8 mouse cellular contexts compared by ENCODE assay signal in the genomic region with DNA sequence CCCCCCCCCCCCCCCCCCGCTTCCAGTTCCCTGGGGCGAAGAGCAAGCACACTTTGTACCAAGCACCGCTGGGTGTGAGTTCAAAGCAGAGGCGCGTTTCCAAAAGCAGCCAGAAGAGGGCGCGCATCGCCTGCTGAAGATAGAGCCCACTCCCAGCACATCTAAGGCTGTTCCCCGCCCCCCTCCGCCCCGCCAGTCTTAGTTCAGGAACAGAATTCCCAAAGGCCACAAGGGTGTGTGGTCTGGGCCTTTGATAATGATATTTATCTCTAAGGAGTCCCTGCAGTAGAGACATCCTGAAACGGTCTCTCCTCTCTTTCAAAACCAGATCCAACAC. TPM values are rescaled to one million over a fixed set of nuclear protein-coding genes. Genes with fewer than 3 reads are reported as not detected.
DNase-seq lines count a peak whose midpoint lies in the region; ATAC-seq and TF ChIP-seq lines count a peak whose summit lies in the region.

No protein-coding gene starts in this region.

- DNase-seq in ES-E14 (ENCODE audit: low read depth, low spot score), result peak; percentile 89
- peak; percentile 42 for DNase-seq in cerebellum, adult 11-12 months
- DNase-seq in heart, postnatal 14 days, result peak; percentile 93 to 95
- peak; percentile 92 for DNase-seq in layer of hippocampus, adult 11-12 months (ENCODE audit: low spot score)
- DNase-seq in ovary, adult 18-20 months (ENCODE audit: low spot score), result peak; percentile 78
- peak; percentile 67 for DNase-seq in thymus, postnatal 14 days

- H3K4me3 ChIP-seq in ES-E14 (ENCODE audit: insufficient read depth in 1 of 2, low read depth in 1 of 2, low read length in 2 of 2, poor library complexity in 1 of 2, severe bottlenecking in 1 of 2), result no peak overlapping the region
- H3K4me3 ChIP-seq in forebrain, embryonic 16.5 days (replicated peaks; ENCODE audit: low read length), result peak overlapping the region; percentile 41
- no peak overlapping the region for H3K4me3 ChIP-seq in liver, embryonic 15.5 days (replicated peaks)

- no peaks in the 10 kb centered on the region for H3K36me3 ChIP-seq in ES-E14 (ENCODE audit: control insufficient read depth, insufficient read depth, low read length, poor library complexity, severe bottlenecking)
- H3K36me3 ChIP-seq in forebrain, embryonic 16.5 days (ENCODE audit: control insufficient read depth, insufficient read depth), result no peaks in the 10 kb centered on the region
- no peaks in the 10 kb centered on the region for H3K36me3 ChIP-seq in liver, embryonic 15.5 days (replicated peaks)

- H3K27ac ChIP-seq in ES-E14 (ENCODE audit: insufficient read depth, low read depth, low read length, poor library complexity, severe bottlenecking), result no peak overlapping the region
- no peak overlapping the region for H3K27ac ChIP-seq in forebrain, embryonic 16.5 days (ENCODE audit: low read length)
- H3K27ac ChIP-seq in liver, embryonic 15.5 days (replicated peaks), result no peak overlapping the region

- intact Hi-C loops in heart, postnatal 14 days (cut with DNase I), result loop anchor here (1.0 to 5.0 kb wide), 5 partner anchors 85 to 940 kb away; a partner anchor contains a TSS

- H3K4me2 ChIP-seq in forebrain, embryonic 16.5 days (ENCODE audit: low read length), result peak overlapping the region; percentile 75
- H3K4me2 ChIP-seq in liver, embryonic 15.5 days, result peak overlapping the region; percentile 10; the same call in 1 of the 2 replicates

- no peaks in the 10 kb centered on the region for H3K9me3 ChIP-seq in ES-E14 (ENCODE audit: control insufficient read depth, insufficient read depth, low read depth, low read length)
- H3K9me3 ChIP-seq in forebrain, embryonic 16.5 days (ENCODE audit: control insufficient read depth, low read length), result no peaks in the 10 kb centered on the region
- H3K9me3 ChIP-seq in liver, embryonic 15.5 days (replicated peaks), result no peaks in the 10 kb centered on the region

- in situ Hi-C loops in ES-E14 (cut with MboI; ENCODE audit: low sequenced_read_pairs in 2 of 2, unreplicated experiment in 2 of 2), result loop anchor here in 1 of 2 experiments (25.0 kb wide), 2 partner anchors 350 to 725 kb away; no protein-coding TSS in a partner anchor

- H3K4me1 ChIP-seq in ES-E14 (ENCODE audit: control insufficient read depth in 2 of 2, insufficient read depth in 2 of 2, low read length in 2 of 2, poor library complexity in 1 of 2), result peaks cover 0 to 3% of the 10 kb centered on the region in 2 experiments; a peak in 1 of 4 replicates
- peaks cover 7% of the 10 kb centered on the region for H3K4me1 ChIP-seq in forebrain, embryonic 16.5 days (replicated peaks; ENCODE audit: control insufficient read depth, insufficient read depth, low read length)
- no peaks in the 10 kb centered on the region for H3K4me1 ChIP-seq in liver, embryonic 15.5 days (replicated peaks)

- H3K9ac ChIP-seq in ES-E14 (ENCODE audit: insufficient read depth, low read depth, low read length, poor library complexity, severe bottlenecking), result no peak overlapping the region
- H3K9ac ChIP-seq in forebrain, embryonic 16.5 days (replicated peaks; ENCODE audit: low read depth, low read length), result peak overlapping the region; percentile 35
- no peak overlapping the region for H3K9ac ChIP-seq in liver, embryonic 15.5 days

- peaks cover 7% of the 10 kb centered on the region for H3K27me3 ChIP-seq in forebrain, embryonic 16.5 days (replicated peaks; ENCODE audit: control insufficient read depth, insufficient read depth, low read length)
- H3K27me3 ChIP-seq in liver, embryonic 15.5 days, result peaks cover 14% of the 10 kb centered on the region

- ATAC-seq in forebrain, embryonic 16.5 days, result peak; percentile 91
- ATAC-seq in liver, embryonic 15.5 days (ENCODE audit: insufficient read depth), result no peak

- WGBS in forebrain, embryonic 16.5 days, result 0% methylated on average over 11 of the region's 12 CpGs
- 2% methylated on average over 12 of the region's 12 CpGs for WGBS in liver, embryonic 15.5 days (ENCODE audit: insufficient replicate concordance)

TF ChIP-seq in ES-E14, 5 proteins besides CTCF, POLR2A, EP300 and RAD21:
- TF ChIP-seq MAFK (IDR thresholded peaks at IDR 0.05; ENCODE audit: insufficient read depth, low read depth, low read length) (no peak), HCFC1 (IDR thresholded peaks at IDR 0.05; ENCODE audit: borderline replicate concordance, insufficient read depth, low read length) (no peak), ZNF384 (IDR thresholded peaks at IDR 0.05; ENCODE audit: low read depth, low read length) (no peak), ZC3H11A (IDR thresholded peaks at IDR 0.05; ENCODE audit: borderline replicate concordance, low read depth, low read length) (peak; percentile 76; the same call in 1 of the 2 replicates), CHD2 (IDR thresholded peaks at IDR 0.05; ENCODE audit: low read depth, low read length) (no peak)

RNA-seq across cellular contexts. Expression of a gene that starts 28.9 kb away (rescaled TPM):
- total RNA-seq in ES-E14 (2012; rRNA removed), result 1.6 and 2.5 TPM in 2 replicates
- 0.19 TPM in 1 of 2 replicates, not detected in the other for polyA plus RNA-seq in forebrain, embryonic 16.5 days (2015; fragmentation: Nextera tagmentation; extraction: Ambion mirVana)
- total RNA-seq in heart, postnatal 14 days (2021), result under 1 TPM; 0.12 to 0.22 TPM
- 0.05 TPM in 1 of 2 replicates, not detected in the other for polyA plus RNA-seq in liver, embryonic 15.5 days (2015; fragmentation: Nextera tagmentation; extraction: Ambion mirVana)

Comparison
In these comparisons a context has a peak if more than half of its experiments do, and no peak if none do; other contexts are left out.
1. DNase-seq: peak in every context shown above with its lines; median percentile 94 in heart, postnatal 14 days; 92 in layer of hippocampus, adult 11-12 months; 89 in ES-E14; 78 in ovary, adult 18-20 months; 67 in thymus, postnatal 14 days; 42 in cerebellum, adult 11-12 months.